Mouse (Mus musculus) bone marrow, adult 2 months (tissue): ENCODE data around the gene Gclc.

ENCODE experiments used
- CTCF ChIP-seq: fragments of 200-500 bp; IDR thresholded peaks from 2 replicates; pipeline ENCODE4 v1.5.1; 2011; ENCODE audit warnings: low read length, control low read depth; ENCODE audit not compliant: control insufficient read depth, insufficient read depth
- POLR2A ChIP-seq: fragments of 200-500 bp; IDR thresholded peaks from 2 replicates; pipeline ENCODE4 v1.6.1; 2011; ENCODE audit warnings: low read depth, mild to moderate bottlenecking, control low read depth, low read length, borderline replicate concordance; ENCODE audit not compliant: control insufficient read depth

DNA sequence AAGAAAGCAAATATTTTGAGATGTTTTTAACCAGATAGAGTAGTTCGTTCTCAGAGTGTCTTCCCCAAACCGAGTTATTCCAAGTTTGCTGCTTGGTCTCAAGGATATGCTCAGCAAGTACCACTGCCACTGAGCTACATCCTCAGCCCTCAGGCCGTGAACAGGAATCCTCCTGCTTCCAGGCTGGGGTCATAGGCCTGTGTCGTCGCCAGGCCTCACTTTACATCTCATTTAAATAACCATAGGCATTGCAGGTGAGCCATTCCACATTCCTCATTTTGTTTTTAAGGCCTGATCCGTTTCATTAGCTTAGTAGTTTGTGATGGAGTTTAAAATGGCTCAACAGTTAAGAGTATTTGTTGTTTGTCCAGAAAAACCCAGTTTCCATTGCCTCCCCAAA is 4.8 kb downstream of the Gclc start:
- TF ChIP-seq CTCF: no peak
- no peak for TF ChIP-seq POLR2A
